Mouse (Mus musculus): Measurements from ENCODE around the gene Ecsit. TPM values are rescaled to one million over a fixed set of nuclear protein-coding genes. Genes with fewer than 3 reads are reported as not detected.

Gene Ecsit
- total RNA-seq, 2 experiments from 2014 or later, result 91.7 to 91.8 TPM

DNA sequence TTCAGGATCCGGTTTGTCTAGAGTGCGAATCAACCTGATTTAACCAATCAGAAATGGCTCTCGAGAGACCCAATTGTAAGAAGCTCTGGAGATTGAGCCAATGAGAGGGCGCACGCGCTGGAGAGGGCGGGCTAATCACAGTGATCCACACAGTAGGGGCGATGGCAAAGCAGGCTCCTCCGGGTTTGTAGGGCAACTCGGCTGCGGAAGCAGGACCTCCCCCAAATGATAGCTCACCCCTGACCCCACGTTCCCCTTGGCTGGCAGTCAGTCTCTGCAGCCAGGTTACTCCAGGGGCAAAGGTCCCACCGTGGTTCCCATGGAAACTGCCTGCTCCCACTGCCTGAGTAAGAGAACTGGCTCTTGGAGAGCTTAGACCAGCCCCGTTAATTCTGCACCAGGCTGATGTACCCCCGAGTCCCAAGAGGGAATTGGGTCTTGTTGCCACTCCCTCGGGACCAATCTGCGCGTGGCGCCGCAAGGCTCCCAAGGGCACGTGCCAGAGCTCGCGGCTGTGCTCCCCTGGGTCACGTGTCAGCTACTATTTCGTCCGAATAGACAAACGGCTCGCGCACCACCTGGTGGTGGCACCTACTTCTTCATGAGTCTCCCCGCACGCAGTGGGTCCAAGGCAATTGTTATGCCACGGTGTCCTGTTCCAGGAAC lies 30.7 kb downstream of the Ecsit start:
- intact Hi-C loops (cut with DNase I), result no loop called here
- peak; percentile 57 to 68 for DNase-seq

GRCm38 (mm10) chr9:22053657-22054056 lies 31.6 kb downstream of the Ecsit start:
- DNase-seq, result no peak
- intact Hi-C loops (cut with DNase I), result no loop called here

- DNase-seq, result no peak
- intact Hi-C loops (cut with DNase I), result no loop called here
These were observed 33.3 kb downstream of the Ecsit start, which contains the start of gene Elavl3 for GRCm38 (mm10) chr9:22051958-22052254. TSS of gene Elavl3 (minus strand) at chr9:22052023.

DNA sequence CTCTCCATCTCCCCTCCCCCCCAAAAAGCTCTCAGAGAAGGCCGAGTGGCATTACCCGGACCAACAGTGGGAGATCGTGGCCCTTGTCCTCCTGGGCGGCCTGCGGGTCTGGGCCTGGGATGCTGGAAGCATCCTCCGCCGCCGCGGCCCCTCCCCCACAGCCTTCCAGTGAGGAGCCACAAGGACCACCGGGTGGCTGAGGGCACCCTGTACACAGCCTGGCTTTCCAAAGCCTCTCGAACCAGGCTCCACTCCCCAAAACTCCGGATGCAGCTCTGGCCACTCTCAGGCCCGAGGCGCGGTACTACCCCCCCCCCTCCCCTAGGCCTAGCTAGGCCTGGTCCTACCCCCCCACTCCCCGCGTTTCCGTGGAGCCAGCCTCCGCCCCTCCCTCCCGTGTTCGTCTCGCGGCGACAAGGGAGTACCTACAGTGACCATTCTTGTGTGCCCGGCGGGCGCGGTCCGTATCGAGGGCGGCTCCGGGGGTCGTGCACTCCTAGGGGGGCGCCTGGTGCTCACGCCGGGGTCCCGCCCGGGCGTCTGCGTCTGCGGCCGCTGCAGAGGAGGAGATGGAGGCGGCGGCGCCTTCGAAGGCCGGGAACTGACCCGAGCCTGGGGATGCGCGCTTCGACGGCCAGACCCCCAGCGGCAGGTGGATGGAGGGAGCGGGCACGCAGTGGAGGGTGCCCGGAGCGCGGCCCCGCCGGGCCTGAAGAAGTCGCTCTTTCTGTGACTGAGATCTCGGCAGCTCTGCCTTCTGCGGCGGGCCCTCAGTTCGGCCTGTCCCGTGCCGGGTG lies 33.9 kb downstream of the Ecsit start:
- intact Hi-C loops (cut with DNase I), result no loop called here
- no peak for DNase-seq

DNA sequence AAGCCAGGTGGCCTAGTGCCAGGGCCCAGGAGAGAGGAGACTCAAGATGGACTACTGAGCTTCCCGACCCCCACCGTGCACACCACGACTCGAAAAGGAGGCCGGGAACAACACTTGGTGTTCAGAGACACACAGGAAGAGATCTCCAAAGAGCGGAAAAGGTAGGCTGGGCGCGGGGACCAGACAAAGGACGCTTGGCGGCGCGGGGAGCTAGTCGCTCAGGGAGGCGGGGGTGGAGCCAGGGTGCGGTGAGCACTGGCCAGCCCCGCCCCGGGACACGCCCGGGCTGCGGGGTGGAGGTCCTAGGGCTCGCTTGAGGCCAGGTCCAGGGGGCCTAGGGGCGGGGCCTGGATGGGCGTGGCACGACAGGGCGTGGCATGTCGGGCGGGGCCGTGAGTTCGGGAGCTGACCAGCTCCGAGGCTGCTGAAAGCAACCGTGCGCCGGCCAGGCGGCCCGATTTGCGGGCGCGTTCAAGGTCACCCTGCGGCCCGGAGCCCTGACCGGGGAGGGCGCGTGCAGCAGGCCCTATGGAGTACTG lies 34.8 kb downstream of the Ecsit start:
- intact Hi-C loops (cut with DNase I), result no loop called here
- peak; percentile 40 to 61 for DNase-seq

GRCm38 (mm10) chr9:22049721-22050270 lies 35.4 kb downstream of the Ecsit start:
- intact Hi-C loops (cut with DNase I), result no loop called here
- no peak for DNase-seq

GRCm38 (mm10) chr9:22049315-22049714 lies 35.9 kb downstream of the Ecsit start:
- intact Hi-C loops (cut with DNase I), result no loop called here
- no peak for DNase-seq

GRCm38 (mm10) chr9:22047329-22047728 lies 37.9 kb downstream of the Ecsit start:
- DNase-seq, result no peak
- intact Hi-C loops (cut with DNase I), result no loop called here

DNA sequence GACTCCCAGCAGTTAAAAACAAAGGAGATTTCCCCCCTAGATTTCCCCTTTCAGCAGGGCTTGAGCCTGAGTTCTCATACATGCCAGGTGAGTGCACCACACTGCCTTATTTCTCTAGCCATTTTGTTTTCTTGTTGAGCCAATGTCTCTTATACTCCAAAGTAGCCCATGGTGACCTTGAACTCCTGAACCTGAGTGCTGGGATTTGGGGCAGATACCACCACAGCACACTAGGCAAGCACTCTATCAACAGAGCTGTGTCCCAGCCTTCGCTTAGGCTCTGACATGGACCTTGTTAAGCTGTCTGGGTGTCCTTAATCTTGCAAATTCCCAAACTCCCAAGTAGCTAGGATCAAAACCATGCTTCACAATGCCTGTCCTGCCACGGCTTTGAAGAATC lies 43.4 kb downstream of the Ecsit start:
- intact Hi-C loops (cut with DNase I), result no loop called here

GRCm38 (mm10) chr9:22037826-22038225 lies 47.4 kb downstream of the Ecsit start:
- DNase-seq, result no peak
- intact Hi-C loops (cut with DNase I), result no loop called here

More for the DNA sequence above, 43.4 kb downstream of the Ecsit start:
- DNase-seq, result no peak

- intact Hi-C loops (cut with DNase I), result no loop called here
- no peak for DNase-seq
These were observed 49.8 kb downstream of the Ecsit start for GRCm38 (mm10) chr9:22035300-22036044.

GRCm38 (mm10) chr9:22030386-22030785 lies 54.9 kb downstream of the Ecsit start:
- DNase-seq, result no peak
- intact Hi-C loops (cut with DNase I), result no loop called here

DNA sequence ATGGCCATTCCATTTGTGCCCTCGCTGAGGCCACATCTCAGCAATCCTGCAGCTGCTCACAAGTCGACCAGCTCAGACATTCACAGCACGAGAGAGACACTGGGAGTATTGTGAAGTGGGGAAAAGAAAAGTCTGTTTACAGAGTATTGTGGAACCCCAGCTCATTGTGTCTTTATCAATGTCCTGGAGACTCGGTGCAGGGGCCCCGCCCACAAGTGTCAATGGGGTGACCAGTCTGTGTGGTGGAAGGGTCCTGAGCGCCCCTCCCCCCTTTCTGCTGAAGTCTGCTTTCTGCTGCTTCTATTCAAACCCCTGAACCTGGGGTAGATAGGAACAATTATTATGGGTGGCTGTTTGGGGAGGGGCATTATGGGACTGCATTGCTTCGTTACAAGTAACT lies 56.8 kb downstream of the Ecsit start:
- intact Hi-C loops (cut with DNase I), result no loop called here
- no peak for DNase-seq

DNA sequence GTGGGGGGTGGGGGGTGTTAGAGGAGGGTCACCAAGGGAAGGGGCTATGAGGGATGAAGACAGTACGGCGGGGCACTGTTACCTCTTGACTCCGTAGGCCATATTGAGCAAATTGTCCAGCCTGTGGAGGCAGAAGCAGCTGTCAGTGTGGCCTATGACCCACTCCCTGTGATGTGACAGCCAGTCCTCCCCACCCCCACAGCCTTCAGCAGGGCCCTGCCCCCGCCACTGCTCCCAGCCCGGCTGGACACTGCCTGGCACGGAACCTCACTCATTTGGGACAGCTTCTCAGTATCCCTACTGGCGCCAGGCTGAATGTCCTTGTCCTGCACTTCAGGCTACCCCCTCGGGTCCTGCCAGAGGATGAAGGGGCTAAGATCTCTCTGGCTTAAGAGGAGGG lies 60.6 kb downstream of the Ecsit start:
- no peak for DNase-seq
- intact Hi-C loops (cut with DNase I), result no loop called here

Small RNA genes lying within 50 kb of the gene (microRNA-seq; reads per million reads assigned to microRNA genes)
- gene Mir7084, result 0.48 to 0.54 reads per million in 2 experiments

Other genes with a start within 250 kb of the Ecsit start
- gene Angptl8, start 249.9 kb downstream of the Ecsit start, total RNA-seq (2021), result not detected
- 10 to 100 TPM; 46.1 to 57.3 TPM for gene Dock6, start 232.8 kb downstream of the Ecsit start, total RNA-seq (2021)
- gene Rab3d, start 167.2 kb downstream of the Ecsit start, total RNA-seq (2021), result 1 to 10 TPM; 8.2 to 9.7 TPM
- 1 to 10 TPM; 1.1 to 1.6 TPM for gene Ccdc159, start 158.0 kb downstream of the Ecsit start, total RNA-seq (2021)
- gene Tmem205, start 157.9 kb downstream of the Ecsit start, total RNA-seq (2021), result 10 to 100 TPM; 22.7 to 27.6 TPM
- gene Plppr2, start 148.4 kb downstream of the Ecsit start, total RNA-seq (2021), result 1 to 10 TPM; 1.8 to 2.0 TPM
- gene Swsap1, start 129.7 kb downstream of the Ecsit start, total RNA-seq (2021), result 1 to 10 TPM; 6.1 to 7.0 TPM
- gene Epor, start 121.9 kb downstream of the Ecsit start, total RNA-seq (2021), result 1 to 10 TPM; 1.6 to 2.5 TPM
- gene Rgl3, start 96.0 kb downstream of the Ecsit start, total RNA-seq (2021), result 1 to 10 TPM; 1.0 to 1.3 TPM
- under 1 TPM in 1 of 2 experiments, not detected in 1; 0.17 TPM for gene Ccdc151, start 82.8 kb downstream of the Ecsit start, total RNA-seq (2021)
- gene Prkcsh, start 82.6 kb downstream of the Ecsit start, total RNA-seq (2021), result 10 to 100 TPM; 66.5 to 66.7 TPM
- gene Elavl3, start 33.4 kb downstream of the Ecsit start, total RNA-seq (2021), result 1 to 10 TPM in 1 of 2 experiments, under 1 TPM in 1; 0.12 to 1.1 TPM
- not detected for gene Gm49318, start 14.2 kb downstream of the Ecsit start, total RNA-seq (2021)
- gene Zfp653, start 14.1 kb downstream of the Ecsit start, total RNA-seq (2021), result 1 to 10 TPM; 5.3 to 6.4 TPM
- gene Cnn1, start 13.8 kb upstream of the Ecsit start, total RNA-seq (2021), result 1 to 10 TPM; 5.4 to 9.5 TPM
- 10 to 100 TPM; 39.5 to 41.5 TPM for gene Elof1, start 31.7 kb upstream of the Ecsit start, total RNA-seq (2021)
- gene Acp5, start 50.3 kb upstream of the Ecsit start, total RNA-seq (2021), result 1 to 10 TPM; 2.2 to 2.6 TPM
- 10 to 100 TPM; 42.8 to 44.2 TPM for gene Pigyl, start 71.4 kb upstream of the Ecsit start, total RNA-seq (2021)
- gene Zfp872, start 102.7 kb upstream of the Ecsit start, total RNA-seq (2021), result under 1 TPM; 0.17 to 0.27 TPM
- 10 to 100 TPM; 40.2 to 40.8 TPM for gene Zfp809, start 140.3 kb upstream of the Ecsit start, total RNA-seq (2021)
- 1 to 10 TPM in 1 of 2 experiments, under 1 TPM in 1; 0.60 to 1.0 TPM for gene Zfp599, start 174.5 kb upstream of the Ecsit start, total RNA-seq (2021)
- 1 to 10 TPM; 7.1 to 8.9 TPM for gene Zfp810, start 222.2 kb upstream of the Ecsit start, total RNA-seq (2021)